Comparison of ENCODE assay signal across 14 mouse cellular contexts in genomic region chr3:38360974-38361373, GRCm38 (mm10).
DNase-seq lines count a peak whose midpoint lies in the region; ATAC-seq and TF ChIP-seq lines count a peak whose summit lies in the region.
"Had no signal": no experiment of that assay in that cellular context is flagged by ENCODE, and none has a peak within 500 bp of the region (broad histone marks: within the 10 kb centered on the region; RNA-seq: fewer than 3 reads in every experiment).

No protein-coding gene starts in this region.

- intact Hi-C loops in heart, postnatal 36 days (cut with DNase I): no loop called here

- no peak overlapping the region for H3K4me2 ChIP-seq in heart, postnatal 0 days (ENCODE audit: low read depth, low read length)
- no peak overlapping the region for H3K4me2 ChIP-seq in lung, embryonic 16.5 days (ENCODE audit: low read depth, low read length)
- H3K4me2 ChIP-seq in embryonic facial prominence, embryonic 13.5 days: 0 out of 2 replicates have a peak overlapping the region, but pooled peaks have one; percentile 5

- WGBS in heart, postnatal 0 days: 56% methylated on average over 5 of the region's 5 CpGs
- 36% methylated on average over 5 of the region's 5 CpGs for WGBS in lung, embryonic 16.5 days
- 38% methylated on average over 5 of the region's 5 CpGs for WGBS in lung, adult 2 months
- 29% methylated on average over 5 of the region's 5 CpGs for WGBS in embryonic facial prominence, embryonic 13.5 days

- peak overlapping the region; percentile 49 for H3K27ac ChIP-seq in heart, postnatal 0 days (ENCODE audit: low read depth)
- peak overlapping the region; percentile 55 for H3K27ac ChIP-seq in lung, embryonic 16.5 days (ENCODE audit: low read length)
- H3K27ac ChIP-seq in embryonic facial prominence, embryonic 13.5 days: no peak overlapping the region
- H3K27ac ChIP-seq: liver, embryonic 14.5 days had no signal

- no peak for TF ChIP-seq EP300 in heart, postnatal 0 days (IDR thresholded peaks at IDR 0.05; ENCODE audit: low read depth)

- DNase-seq in heart, postnatal 0 days (ENCODE audit: low spot score): no peak
- no peak for DNase-seq in heart, postnatal 36 days
- no peak for DNase-seq in lung, adult 2 months
- peak; percentile 10 to 23 for DNase-seq in lung, postnatal 4 days
- no peak for DNase-seq in layer of hippocampus, postnatal 25 days (ENCODE audit: extremely low spot score in 1 of 2, low spot score in 1 of 2)
- DNase-seq: cerebellum, adult 18-20 months; kidney, adult 18-20 months; layer of hippocampus, adult 9-11 months; left cerebral cortex, postnatal 4 days; right cerebral cortex, postnatal 14 days; thymus, postnatal 36 days had no signal

- no peaks in the 10 kb centered on the region for H3K36me3 ChIP-seq in heart, postnatal 0 days (replicated peaks; ENCODE audit: control insufficient read depth, insufficient read depth, low read length)
- no peaks in the 10 kb centered on the region for H3K36me3 ChIP-seq in lung, embryonic 16.5 days (ENCODE audit: control insufficient read depth, insufficient read depth, low read length)
- no peaks in the 10 kb centered on the region for H3K36me3 ChIP-seq in embryonic facial prominence, embryonic 13.5 days

- no peak for TF ChIP-seq CTCF in heart, postnatal 0 days (IDR thresholded peaks at IDR 0.05; ENCODE audit: low read depth)
- TF ChIP-seq CTCF in lung, adult 2 months (IDR thresholded peaks at IDR 0.05; ENCODE audit: insufficient read depth, low read length): no peak

- H3K9ac ChIP-seq in heart, postnatal 0 days (replicated peaks; ENCODE audit: low read depth, low read length): no peak overlapping the region
- no peak overlapping the region for H3K9ac ChIP-seq in lung, embryonic 16.5 days (ENCODE audit: low read length)
- H3K9ac ChIP-seq in embryonic facial prominence, embryonic 13.5 days: no peak overlapping the region
- H3K9ac ChIP-seq: liver, embryonic 14.5 days had no signal

- H3K9me3 ChIP-seq in heart, postnatal 0 days (replicated peaks; ENCODE audit: control insufficient read depth, low read length): no peaks in the 10 kb centered on the region
- no peaks in the 10 kb centered on the region for H3K9me3 ChIP-seq in lung, embryonic 16.5 days (ENCODE audit: control insufficient read depth, low read length)
- no peaks in the 10 kb centered on the region for H3K9me3 ChIP-seq in embryonic facial prominence, embryonic 13.5 days

- no peak for TF ChIP-seq POLR2A in lung, adult 2 months (IDR thresholded peaks at IDR 0.05; ENCODE audit: borderline replicate concordance, extremely low read depth, low read depth, low read length)

- no peak for ATAC-seq in heart, postnatal 0 days (ENCODE audit: insufficient read depth, low read depth)
- peak; percentile 34; the same call in 1 of the 2 replicates for ATAC-seq in lung, embryonic 16.5 days (ENCODE audit: low read depth)
- ATAC-seq in embryonic facial prominence, embryonic 13.5 days (ENCODE audit: insufficient number of reproducible peaks, insufficient read depth, low FRiP score, low TSS enrichment, low read depth): no peak

- H3K4me3 ChIP-seq in heart, postnatal 0 days (ENCODE audit: low read depth, low read length): no peak overlapping the region
- no peak overlapping the region for H3K4me3 ChIP-seq in lung, embryonic 16.5 days (ENCODE audit: low read length)
- no peak overlapping the region for H3K4me3 ChIP-seq in lung, adult 2 months (replicated peaks; ENCODE audit: extremely low read depth, low read depth, low read length)
- no peak overlapping the region for H3K4me3 ChIP-seq in embryonic facial prominence, embryonic 13.5 days

- H3K27me3 ChIP-seq in heart, postnatal 0 days (ENCODE audit: control insufficient read depth, insufficient read depth, low read length): no peaks in the 10 kb centered on the region
- H3K27me3 ChIP-seq in lung, embryonic 16.5 days (ENCODE audit: control insufficient read depth, insufficient read depth, low read depth, low read length): no peaks in the 10 kb centered on the region
- no peaks in the 10 kb centered on the region for H3K27me3 ChIP-seq in embryonic facial prominence, embryonic 13.5 days

- H3K4me1 ChIP-seq in heart, postnatal 0 days (ENCODE audit: control insufficient read depth, insufficient read depth): peaks cover 8% of the 10 kb centered on the region; the same call in 1 of the 2 replicates
- H3K4me1 ChIP-seq in lung, embryonic 16.5 days (replicated peaks; ENCODE audit: control insufficient read depth, insufficient read depth, low read length): peaks cover 15% of the 10 kb centered on the region
- H3K4me1 ChIP-seq in lung, adult 2 months (ENCODE audit: control insufficient read depth, insufficient read depth, low read length): peaks cover 14% of the 10 kb centered on the region
- H3K4me1 ChIP-seq in embryonic facial prominence, embryonic 13.5 days: peaks cover 19% of the 10 kb centered on the region

Comparison
In these comparisons a context has a peak if more than half of its experiments do, and no peak if none do; other contexts are left out.
1. DNase-seq: peak in lung, postnatal 4 days (2 of 2); none in heart, postnatal 0 days (single experiment), heart, postnatal 36 days (0 of 2), lung, adult 2 months (single experiment) and layer of hippocampus, postnatal 25 days (0 of 2).